Mouse (Mus musculus) MN1 (cell line): ENCODE measurements around the gene Ddx18.

Source experiments
- DNase-seq: peaks from one replicate; pipeline ENCODE4 v3.0.0-alpha.2; 2016; ENCODE audit warnings: low spot score

Gene Ddx18

GRCm38 (mm10) chr1:121567521-121568489 is at the start of gene Ddx18:
Gene Ddx18 (minus strand): TSS chr1:121567989.
- DNase-seq: peak; percentile 95

DNA sequence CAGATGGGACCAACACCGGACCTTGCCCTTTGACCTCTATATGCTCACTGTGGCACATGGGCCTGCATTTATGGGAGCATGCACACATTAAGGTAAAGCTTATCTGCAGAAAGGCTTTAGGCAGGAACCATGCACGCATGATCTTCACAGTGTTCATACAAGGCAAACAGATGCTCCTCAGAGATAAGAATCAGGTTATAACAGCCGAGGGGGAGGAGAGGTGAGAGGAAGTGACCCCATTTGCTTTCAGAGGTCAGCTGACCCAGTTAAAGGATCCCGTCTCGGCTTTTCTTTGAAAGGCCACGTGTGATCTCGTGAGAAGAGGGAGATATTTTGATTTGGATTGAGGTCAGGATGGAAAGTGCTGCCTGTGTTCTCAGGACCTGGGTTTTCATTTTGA is 40.2 kb upstream of the Ddx18 start:
- no peak for DNase-seq

DNA sequence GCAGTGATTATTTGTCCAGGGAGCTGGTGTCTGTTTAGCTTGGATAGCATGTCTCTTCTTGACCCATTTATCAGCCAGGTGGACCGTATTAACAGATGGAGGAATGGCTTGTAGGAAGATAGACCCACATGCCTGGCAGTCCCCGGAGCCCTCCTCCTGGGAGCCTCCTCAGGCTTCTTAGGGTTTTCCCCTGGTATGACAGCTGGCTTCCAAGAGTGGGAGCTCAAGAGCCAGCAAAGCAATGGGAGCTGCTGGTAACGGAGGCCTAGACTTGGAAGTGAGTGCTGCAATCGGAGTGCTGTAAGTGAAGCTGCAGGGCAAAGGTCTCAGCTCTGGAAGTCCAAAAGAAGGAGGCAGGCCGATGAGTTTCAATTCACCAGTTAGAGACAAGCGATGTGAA is 37.3 kb upstream of the Ddx18 start:
- peak; percentile 52 for DNase-seq

DNA sequence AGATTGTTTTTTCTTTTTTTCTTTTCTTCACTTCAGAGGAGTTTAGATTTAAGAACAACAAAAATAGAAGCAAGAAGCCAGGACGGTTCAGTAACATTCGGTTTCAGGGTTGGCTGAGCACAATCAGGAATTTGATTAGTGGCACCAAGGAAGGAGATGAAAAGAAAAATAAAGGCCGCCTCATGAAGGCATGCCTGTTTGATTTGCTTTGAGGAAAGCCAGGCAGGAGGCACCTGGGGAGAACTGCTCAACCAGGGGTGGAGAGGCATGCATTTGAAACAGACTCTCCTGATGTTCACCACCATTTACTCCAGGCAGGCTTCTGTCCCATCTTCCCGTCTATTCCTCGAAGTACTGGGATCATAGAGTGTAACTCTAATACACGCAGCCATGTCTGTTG is 34.1 kb upstream of the Ddx18 start:
- no peak for DNase-seq

- peak; percentile 10 for DNase-seq
Measured at GRCm38 (mm10) chr1:121601084-121601483, 33.3 kb upstream of the Ddx18 start.

GRCm38 (mm10) chr1:121598421-121598820 is 30.6 kb upstream of the Ddx18 start:
- DNase-seq: no peak

DNA sequence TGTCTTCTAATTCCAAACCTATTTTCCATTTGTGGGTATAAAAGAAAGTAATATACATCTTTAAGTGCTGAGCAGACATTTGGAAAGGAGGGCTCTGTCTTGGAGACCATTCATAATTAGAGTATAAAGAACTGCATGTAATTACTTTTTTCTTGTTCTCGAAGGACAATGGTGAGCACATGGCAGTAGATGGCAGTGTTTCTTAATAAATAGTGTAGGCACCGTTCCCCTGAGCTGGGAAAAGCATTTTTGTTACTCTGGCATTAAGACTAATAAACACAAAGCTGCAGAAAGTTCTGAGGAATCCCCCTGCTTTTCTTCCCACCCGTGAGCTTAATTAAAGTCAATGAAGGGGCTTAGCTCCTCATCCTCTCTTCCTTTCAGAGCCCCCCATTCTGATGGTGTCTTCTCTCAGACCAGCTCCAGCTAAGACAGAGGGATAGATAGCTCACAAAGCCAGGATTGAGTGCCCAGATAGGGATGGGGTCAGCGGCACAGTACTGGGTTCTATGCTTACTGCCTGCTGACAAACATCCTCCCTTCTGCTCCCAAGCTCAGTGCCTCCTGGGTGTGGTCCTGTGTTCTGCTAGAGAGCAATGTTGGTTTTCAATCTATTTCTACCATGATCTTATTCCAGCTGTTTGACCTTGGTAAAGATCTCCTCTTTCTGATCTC is 29.3 kb upstream of the Ddx18 start:
- peak; percentile 64 for DNase-seq

DNA sequence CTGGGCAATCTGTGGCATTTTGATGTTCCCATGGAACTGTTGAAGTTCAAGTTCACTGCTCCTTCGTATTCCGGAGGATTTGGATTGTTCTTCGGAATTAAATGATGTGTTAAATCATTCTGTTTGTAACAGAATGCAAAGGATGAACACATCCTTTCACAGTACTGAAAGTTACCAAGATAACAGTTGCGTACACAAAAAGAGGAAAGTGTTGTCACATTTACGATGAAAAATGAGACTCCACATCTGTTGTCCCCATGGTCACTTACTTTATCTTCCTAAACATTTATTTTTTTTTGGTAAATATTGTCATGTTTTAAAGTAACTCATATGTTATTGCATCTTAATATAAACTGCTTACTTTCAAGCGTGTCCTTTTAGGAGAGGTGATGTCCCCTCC is 17.0 kb upstream of the Ddx18 start:
- no peak for DNase-seq

DNA sequence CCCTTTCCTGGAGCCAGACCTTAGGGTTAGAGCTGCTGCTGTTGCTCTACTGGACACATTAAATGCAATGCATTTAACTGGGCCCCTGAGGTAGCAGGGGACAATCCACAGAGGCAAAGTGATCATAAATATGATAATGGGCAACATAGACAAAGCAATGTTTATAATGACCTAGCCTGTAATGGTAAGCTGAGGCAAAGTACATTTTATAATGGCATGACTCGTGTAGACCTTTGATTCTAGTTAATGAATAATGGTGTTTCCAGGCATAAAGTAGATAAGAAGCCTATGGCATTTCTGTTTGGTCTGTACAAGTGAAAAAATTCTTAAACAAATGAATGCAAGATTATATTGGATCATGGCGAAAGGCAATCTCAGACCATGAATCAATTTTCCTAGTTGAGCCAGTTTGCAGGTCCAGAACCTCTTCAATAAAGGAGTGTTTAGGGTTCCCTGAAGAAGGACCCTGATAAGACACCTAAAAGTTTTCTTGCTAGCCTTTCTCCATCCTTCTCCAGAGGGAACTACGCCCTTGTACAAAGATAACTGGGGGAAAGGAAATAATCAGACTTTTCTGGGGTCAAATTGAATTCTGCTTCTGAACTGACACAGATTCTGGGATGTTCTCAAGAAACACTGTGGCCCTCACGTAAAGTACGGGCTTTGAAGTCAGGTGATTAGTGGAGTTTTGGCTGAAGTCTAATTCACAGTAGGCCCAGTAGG is 13.5 kb upstream of the Ddx18 start:
- DNase-seq: no peak

DNA sequence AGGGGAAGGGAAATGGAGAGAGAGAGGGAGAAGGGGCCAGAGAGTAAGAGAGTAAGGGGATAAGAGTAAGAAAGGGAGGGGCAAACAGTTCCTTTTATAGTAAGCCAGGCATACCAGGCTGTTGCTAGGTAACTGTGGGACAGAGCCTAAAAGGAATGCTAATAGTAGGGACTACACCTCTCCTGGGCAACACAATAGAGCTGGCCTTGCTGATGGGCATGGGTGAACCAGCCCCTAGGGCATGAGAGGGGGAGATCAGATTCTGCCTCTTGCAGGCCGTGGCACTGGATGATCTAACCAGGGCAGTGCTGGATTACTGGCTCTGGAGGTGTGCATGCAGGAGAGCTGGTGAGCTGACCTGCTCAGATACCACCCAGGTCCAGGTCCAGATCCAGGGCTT is 9.7 kb upstream of the Ddx18 start:
- DNase-seq: no peak

DNA sequence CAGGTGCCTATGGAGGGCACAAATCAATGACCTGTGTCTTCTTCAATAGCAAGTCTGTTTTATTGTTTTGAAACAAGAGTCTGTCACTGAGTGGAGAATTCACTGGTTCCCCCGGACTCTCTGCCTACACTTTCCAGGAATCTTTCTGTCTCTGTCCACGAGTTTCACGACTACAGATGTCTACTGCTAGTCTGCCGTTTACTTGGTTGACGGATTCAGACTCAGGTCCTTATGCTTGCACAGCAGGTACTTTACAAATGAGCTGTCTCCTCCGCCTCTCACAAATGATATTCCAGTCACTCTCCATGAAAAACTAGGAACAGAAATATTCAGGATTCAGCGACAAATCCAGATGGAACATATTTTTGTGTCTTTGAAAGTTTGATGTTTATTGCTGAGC is 2.7 kb upstream of the Ddx18 start:
- no peak for DNase-seq

GRCm38 (mm10) chr1:121557861-121558260 is 9.9 kb downstream of the Ddx18 start:
- no peak for DNase-seq

DNA sequence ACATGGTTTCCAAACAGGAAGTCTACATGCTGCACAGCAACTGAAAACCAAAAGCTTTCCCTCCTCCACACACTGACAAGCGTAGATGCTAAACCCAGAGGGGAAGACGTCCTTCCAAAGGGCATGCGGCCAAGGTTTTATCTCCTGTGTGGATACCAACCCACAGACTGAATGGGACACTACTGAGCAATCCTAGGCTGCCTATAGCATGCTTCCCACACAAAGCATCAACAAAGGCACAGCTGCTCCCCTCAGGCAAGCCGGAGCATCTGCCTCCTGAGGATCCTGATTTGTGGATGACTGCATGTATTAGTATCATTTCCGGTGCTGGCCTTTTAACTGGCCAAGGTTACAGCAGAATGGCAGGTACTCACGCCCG is 16.3 kb downstream of the Ddx18 start:
- no peak for DNase-seq

GRCm38 (mm10) chr1:121550801-121551456 is 16.9 kb downstream of the Ddx18 start:
- DNase-seq: no peak

DNA sequence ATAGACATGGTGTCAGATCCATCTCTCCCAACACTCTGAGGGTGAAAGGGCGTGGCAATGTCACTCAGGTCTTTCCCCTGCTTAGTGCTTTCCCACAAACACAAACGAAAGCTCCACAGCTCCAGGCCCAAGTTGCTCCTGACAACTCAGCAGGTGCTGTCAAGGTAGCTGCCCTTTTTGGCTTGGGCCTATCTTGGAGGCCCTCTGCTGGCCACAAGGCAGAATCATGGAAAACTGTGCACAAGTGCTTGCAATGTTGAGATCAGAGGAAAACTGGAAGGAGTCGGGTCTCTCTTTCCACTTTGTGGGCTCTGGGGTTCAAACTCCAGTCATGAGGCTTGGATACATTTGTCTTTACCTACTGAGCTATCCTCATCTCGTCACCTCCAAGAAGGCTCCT is 18.3 kb downstream of the Ddx18 start:
- DNase-seq: no peak

- no peak for DNase-seq
Measured at GRCm38 (mm10) chr1:121548667-121549066, 19.1 kb downstream of the Ddx18 start.

- no peak for DNase-seq
Measured at GRCm38 (mm10) chr1:121546844-121547243, 20.9 kb downstream of the Ddx18 start.

GRCm38 (mm10) chr1:121540361-121540760 is 27.4 kb downstream of the Ddx18 start:
- DNase-seq: no peak

GRCm38 (mm10) chr1:121531439-121531838 is 36.4 kb downstream of the Ddx18 start:
- no peak for DNase-seq

DNA sequence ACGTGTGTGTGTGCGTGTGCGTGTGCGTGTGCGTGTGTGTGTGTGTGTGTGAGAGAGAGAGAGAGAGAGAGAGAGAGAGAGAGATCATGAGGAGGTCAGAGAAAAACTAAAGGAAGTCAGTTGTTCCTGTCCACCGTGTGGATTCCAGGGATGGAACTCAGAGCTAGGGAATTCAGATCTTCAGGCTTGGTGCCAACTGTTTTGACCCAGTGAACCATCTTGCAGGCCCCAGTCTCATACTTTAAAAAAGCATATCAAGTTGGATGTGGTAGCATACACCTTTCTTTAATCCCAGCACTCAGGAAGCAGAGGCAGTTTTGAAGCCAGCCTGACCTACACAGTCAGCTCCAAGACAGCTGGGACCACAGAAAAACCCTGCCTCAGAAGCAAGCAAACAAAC is 38.5 kb downstream of the Ddx18 start:
- no peak for DNase-seq

GRCm38 (mm10) chr1:121528399-121528720 is 39.4 kb downstream of the Ddx18 start, which contains the start of gene Htr5b:
Gene Htr5b (minus strand): TSS chr1:121528465.
- DNase-seq: no peak
